Mouse (Mus musculus) forebrain, embryonic 16.5 days (tissue): ENCODE measurements around the gene Thap11. TPM values are rescaled to one million over a fixed set of nuclear protein-coding genes. Genes with fewer than 3 reads are reported as not detected.

Experiments
- ATAC-seq: fragments of 200-750 bp; cut with Nextera tagmentation; 2 replicates; pipeline ENCODE4 v1.8.0; 2017; ENCODE audit warnings: mild to moderate bottlenecking, moderate library complexity
- H3K27ac ChIP-seq: fragments of 300-500 bp; sonication (generic); 2 replicates; pipeline ENCODE4 v1.5.1; 2014; ENCODE audit warnings: low read length, control low read depth
- H3K27me3 ChIP-seq: fragments of 300-500 bp; sonication (generic); replicated peaks from 2 replicates; pipeline ENCODE4 v1.6.1; 2014; ENCODE audit warnings: low read length; ENCODE audit not compliant: control insufficient read depth, insufficient read depth
- H3K36me3 ChIP-seq: fragments of 300-500 bp; sonication (generic); 2 replicates; pipeline ENCODE4 v1.6.1; 2014; ENCODE audit not compliant: control insufficient read depth, insufficient read depth
- H3K4me1 ChIP-seq: fragments of 300-500 bp; sonication (generic); replicated peaks from 2 replicates; pipeline ENCODE4 v1.6.1; 2014; ENCODE audit warnings: low read length; ENCODE audit not compliant: control insufficient read depth, insufficient read depth
- H3K4me2 ChIP-seq: fragments of 300-500 bp; sonication (generic); 2 replicates; pipeline ENCODE4 v1.6.1; 2014; ENCODE audit warnings: mild to moderate bottlenecking, low read length, control low read depth
- H3K4me3 ChIP-seq: fragments of 300-500 bp; sonication (generic); replicated peaks from 2 replicates; pipeline ENCODE4 v1.5.1; 2014; ENCODE audit warnings: mild to moderate bottlenecking, low read length, control low read depth
- H3K9ac ChIP-seq: fragments of 300-500 bp; sonication (generic); replicated peaks from 2 replicates; pipeline ENCODE4 v1.6.1; 2014; ENCODE audit warnings: low read depth, low read length, control low read depth
- H3K9me3 ChIP-seq: fragments of 300-500 bp; sonication (generic); 2 replicates; pipeline ENCODE4 v1.6.1; 2016; ENCODE audit warnings: low read length; ENCODE audit not compliant: control insufficient read depth
- WGBS: fragments of 180-500 bp; shearing (Covaris S2); extraction: QIAGEN DNeasy Blood & Tissue Kit; methylation state at CpG from one replicate; pipeline ENCODE4 v1.1.7; 2014; 5-methylcytosine and 5-hydroxymethylcytosine counted together
- polyA plus RNA-seq: library from polyadenylated mRNA; unstranded; fragments of >200 nt; fragmentation: Nextera tagmentation; extraction: Ambion mirVana; gene quantifications from 2 replicates; pipeline ENCODE4 v1.2.1, GENCODE M21; 2015

Thap11 gene
- polyA plus RNA-seq, 1 experiment from 2014 or later = 63.8 TPM

- no peak overlapping the region for H3K9ac ChIP-seq
- H3K9me3 ChIP-seq = no peaks in the 10 kb centered on the region
- H3K36me3 ChIP-seq = peaks cover 7% of the 10 kb centered on the region
- H3K4me2 ChIP-seq = no peak overlapping the region
- WGBS = 90% methylated on average over 5 of the region's 5 CpGs
- no peak overlapping the region for H3K27ac ChIP-seq
- no peak overlapping the region for H3K4me3 ChIP-seq
- no peaks in the 10 kb centered on the region for H3K27me3 ChIP-seq
- H3K4me1 ChIP-seq = no peaks in the 10 kb centered on the region
- ATAC-seq = no peak
These were observed 15.7 kb upstream of the Thap11 start for GRCm38 (mm10) chr8:105839209-105839608.

GRCm38 (mm10) chr8:105846678-105847077, 8.3 kb upstream of the Thap11 start:
- Histone ChIP-seq H3K9me3 (no peaks in the 10 kb centered on the region), H3K4me3 (no peak overlapping the region), H3K27ac (no peak overlapping the region), H3K36me3 (peaks cover 32% of the 10 kb centered on the region), H3K4me1 (peaks cover 7% of the 10 kb centered on the region), H3K4me2 (no peak overlapping the region), H3K9ac (no peak overlapping the region), H3K27me3 (no peaks in the 10 kb centered on the region)
- WGBS = 96% methylated on average over 11 of the region's 11 CpGs
- ATAC-seq = no peak

GRCm38 (mm10) chr8:105850014-105850413, 4.9 kb upstream of the Thap11 start:
- H3K4me1 ChIP-seq = peaks cover 11% of the 10 kb centered on the region
- no peak overlapping the region for H3K4me2 ChIP-seq
- 95% methylated on average over 4 of the region's 4 CpGs for WGBS
- no peaks in the 10 kb centered on the region for H3K9me3 ChIP-seq
- no peak overlapping the region for H3K4me3 ChIP-seq
- H3K36me3 ChIP-seq = peaks cover 23% of the 10 kb centered on the region
- no peak for ATAC-seq
- H3K27ac ChIP-seq = no peak overlapping the region
- no peaks in the 10 kb centered on the region for H3K27me3 ChIP-seq
- no peak overlapping the region for H3K9ac ChIP-seq

DNA sequence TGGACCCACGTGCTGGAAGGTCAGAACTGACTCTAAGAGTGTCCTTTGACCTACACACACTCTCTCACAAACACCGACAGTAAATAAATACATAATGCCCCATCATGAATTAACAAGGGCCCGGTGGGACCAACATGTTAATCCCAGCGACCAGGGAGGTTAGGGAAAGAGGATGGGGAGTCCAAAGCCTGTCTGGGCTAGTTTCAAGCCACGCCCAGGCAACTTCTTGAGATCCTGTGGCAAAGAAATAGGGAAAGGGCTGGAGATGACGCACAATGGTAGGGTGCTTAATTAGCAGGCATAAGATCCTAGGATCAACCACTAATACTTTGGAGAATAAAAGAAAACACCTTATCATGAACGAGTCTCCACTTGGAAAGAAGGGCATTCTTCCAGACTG, 4.3 kb upstream of the Thap11 start:
- no peaks in the 10 kb centered on the region for H3K27me3 ChIP-seq
- peaks cover 11% of the 10 kb centered on the region for H3K4me1 ChIP-seq
- no peaks in the 10 kb centered on the region for H3K9me3 ChIP-seq
- H3K4me2 ChIP-seq = peak overlapping the region; percentile 39
- H3K9ac ChIP-seq = 0 out of 2 replicates have a peak overlapping the region, but pooled peaks have one; percentile 22
- 0 out of 2 replicates have a peak overlapping the region, but pooled peaks have one; percentile 13 for H3K4me3 ChIP-seq
- ATAC-seq = no peak
- H3K27ac ChIP-seq = no peak overlapping the region
- 77% methylated on average over 7 of the region's 7 CpGs for WGBS
- peaks cover 20% of the 10 kb centered on the region for H3K36me3 ChIP-seq

GRCm38 (mm10) chr8:105851651-105852143, 3.2 kb upstream of the Thap11 start:
- peak; percentile 89 for ATAC-seq
- H3K27me3 ChIP-seq = no peaks in the 10 kb centered on the region
- H3K27ac ChIP-seq = peak overlapping the region; percentile 85
- H3K36me3 ChIP-seq = peaks cover 12% of the 10 kb centered on the region
- peak overlapping the region; percentile 83 for H3K9ac ChIP-seq
- H3K4me1 ChIP-seq = peaks cover 21% of the 10 kb centered on the region
- peak overlapping the region; percentile 88 for H3K4me2 ChIP-seq
- under 1% methylated on average over 34 of the region's 34 CpGs for WGBS
- H3K4me3 ChIP-seq = peak overlapping the region; percentile 86
- no peaks in the 10 kb centered on the region for H3K9me3 ChIP-seq

DNA sequence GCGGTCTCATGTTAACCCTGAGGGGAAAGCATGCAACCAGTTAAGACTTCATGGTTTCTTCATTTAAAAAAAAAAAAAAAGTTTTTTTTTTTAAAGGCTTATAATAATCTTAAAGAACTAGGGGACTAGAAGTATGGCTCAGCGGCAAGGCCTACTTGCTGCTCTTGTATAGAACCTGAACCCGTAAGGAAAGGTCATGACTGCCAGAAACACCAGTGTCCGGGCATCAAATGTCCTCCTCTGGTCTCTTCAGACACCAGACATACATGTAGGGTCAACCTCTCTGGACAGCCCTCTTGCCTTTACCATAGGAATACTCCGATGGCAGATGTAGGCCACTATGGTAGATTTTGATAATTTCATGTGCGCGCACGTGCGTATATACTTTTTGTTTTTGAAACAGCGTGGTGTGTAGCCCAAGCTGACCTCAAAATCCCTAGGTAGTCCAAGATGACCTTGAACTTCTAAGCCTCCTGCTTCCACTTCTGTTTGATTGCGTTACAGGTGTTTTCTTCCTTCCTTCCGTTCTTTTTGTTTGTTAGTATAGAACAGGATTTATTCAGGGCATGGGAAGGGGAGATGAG, 2.7 kb upstream of the Thap11 start:
- no peak for ATAC-seq
- Histone ChIP-seq H3K36me3 (peaks cover 9% of the 10 kb centered on the region; the same call in 1 of the 2 replicates), H3K9me3 (no peaks in the 10 kb centered on the region), H3K27me3 (no peaks in the 10 kb centered on the region), H3K4me3 (peak overlapping the region; percentile 86; the same call in 1 of the 2 replicates), H3K27ac (no peak overlapping the region), H3K4me1 (peaks cover 26% of the 10 kb centered on the region), H3K9ac (no peak overlapping the region), H3K4me2 (no peak overlapping the region)
- 83% methylated on average over 12 of the region's 12 CpGs for WGBS

DNA sequence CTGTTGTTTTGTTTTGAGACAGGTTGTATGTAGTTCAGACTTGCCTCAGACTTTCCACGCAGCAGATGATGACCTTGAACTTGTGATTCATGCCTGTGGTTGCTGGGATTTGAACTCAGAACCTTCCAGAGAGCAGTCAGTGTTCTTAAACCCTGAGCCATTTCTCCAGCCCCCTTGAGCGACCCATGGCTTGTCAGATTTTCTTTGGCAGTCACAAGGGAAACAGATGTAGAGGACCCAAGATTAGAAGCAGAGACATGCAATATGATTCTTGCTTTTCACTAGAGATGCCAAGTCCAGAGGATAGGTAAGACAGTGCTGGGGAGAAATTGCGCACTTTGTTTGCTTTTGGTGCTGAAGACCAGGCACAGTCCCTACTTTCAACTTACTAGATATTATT, 1.8 kb upstream of the Thap11 start, which contains the start of gene Cenpt:
Gene Cenpt, minus strand, starts transcription at position 101 of the 400 bp plus-strand sequence.
- no peak for ATAC-seq
- Histone ChIP-seq H3K4me1 (peaks cover 34% of the 10 kb centered on the region), H3K9me3 (no peaks in the 10 kb centered on the region), H3K9ac (no peak within 1 kb of the TSS), H3K4me3 (no peak within 1 kb of the TSS), H3K4me2 (no peak within 1 kb of the TSS), H3K27ac (no peak within 1 kb of the TSS), H3K27me3 (no peaks in the 10 kb centered on the region), H3K36me3 (peaks cover 8% of the 10 kb centered on the region; the same call in 1 of the 2 replicates)
- WGBS = 88% methylated on average over 3 of the region's 3 CpGs

DNA sequence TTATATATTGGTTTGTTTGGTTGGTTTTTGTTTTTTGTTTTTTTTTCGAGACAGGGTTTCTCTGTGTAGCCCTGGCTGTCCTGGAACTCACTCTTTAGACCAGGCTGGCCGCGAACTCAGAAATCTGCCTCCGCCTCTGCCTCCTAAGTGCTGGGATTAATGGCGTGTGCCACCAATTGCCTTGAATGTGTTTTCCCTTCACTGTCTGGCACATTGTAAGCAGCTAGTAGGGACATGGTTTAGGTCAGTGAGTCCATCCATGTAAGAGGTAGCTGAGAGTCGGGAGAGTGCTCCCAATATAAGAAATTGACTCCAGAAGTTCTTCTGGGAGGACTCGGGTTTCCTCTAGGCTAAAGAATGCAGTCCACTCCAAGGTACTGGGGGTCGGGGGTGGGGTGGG, 629 bp upstream of the Thap11 start:
- Histone ChIP-seq H3K9ac (peak overlapping the region; percentile 75; the same call in 1 of the 2 replicates), H3K4me1 (peaks cover 38% of the 10 kb centered on the region), H3K27ac (peak overlapping the region; percentile 37), H3K36me3 (no peaks in the 10 kb centered on the region), H3K4me3 (peak overlapping the region; percentile 86), H3K4me2 (peak overlapping the region; percentile 33), H3K27me3 (no peaks in the 10 kb centered on the region), H3K9me3 (no peaks in the 10 kb centered on the region)
- 28% methylated on average over 8 of the region's 8 CpGs for WGBS
- no peak for ATAC-seq

DNA sequence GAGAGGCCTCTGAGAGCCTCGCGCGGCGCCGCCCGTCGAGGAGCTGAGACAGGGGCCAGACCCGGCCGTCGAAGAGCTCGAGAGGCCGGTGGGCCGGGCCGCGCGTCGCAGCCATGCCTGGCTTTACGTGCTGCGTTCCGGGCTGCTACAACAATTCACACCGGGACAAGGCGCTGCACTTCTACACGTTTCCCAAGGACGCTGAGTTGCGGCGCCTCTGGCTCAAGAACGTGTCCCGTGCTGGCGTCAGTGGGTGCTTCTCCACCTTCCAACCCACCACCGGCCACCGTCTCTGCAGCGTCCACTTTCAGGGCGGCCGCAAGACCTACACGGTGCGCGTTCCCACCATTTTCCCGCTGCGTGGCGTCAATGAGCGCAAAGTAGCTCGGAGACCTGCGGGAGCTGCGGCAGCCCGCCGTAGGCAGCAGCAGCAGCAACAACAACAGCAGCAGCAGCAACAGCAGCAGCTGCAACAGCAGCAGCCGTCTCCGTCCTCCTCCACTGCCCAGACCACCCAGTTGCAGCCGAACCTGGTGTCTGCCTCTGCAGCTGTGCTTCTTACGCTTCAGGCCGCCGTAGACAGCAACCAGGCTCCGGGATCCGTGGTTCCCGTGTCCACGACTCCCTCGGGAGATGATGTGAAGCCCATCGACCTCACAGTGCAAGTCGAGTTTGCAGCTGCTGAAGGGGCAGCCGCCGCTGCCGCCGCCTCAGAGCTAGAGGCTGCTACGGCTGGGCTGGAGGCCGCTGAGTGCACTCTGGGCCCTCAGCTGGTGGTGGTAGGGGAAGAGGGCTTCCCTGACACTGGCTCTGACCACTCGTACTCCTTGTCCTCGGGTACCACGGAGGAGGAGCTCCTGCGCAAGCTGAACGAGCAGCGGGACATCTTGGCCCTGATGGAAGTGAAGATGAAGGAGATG, 576 bp downstream of the Thap11 start:
- Histone ChIP-seq H3K4me1 (peaks cover 42% of the 10 kb centered on the region), H3K4me2 (peak overlapping the region; percentile 93), H3K9me3 (no peaks in the 10 kb centered on the region), H3K4me3 (peak overlapping the region; percentile 86), H3K27me3 (no peaks in the 10 kb centered on the region), H3K36me3 (no peaks in the 10 kb centered on the region), H3K9ac (peak overlapping the region; percentile 75), H3K27ac (peak overlapping the region; percentile 87)
- WGBS = under 1% methylated on average over 69 of the region's 71 CpGs
- peak; percentile 27 for ATAC-seq
